Mouse (Mus musculus): Measurements from ENCODE around the gene Eri3. TPM values are rescaled to one million over a fixed set of nuclear protein-coding genes. Genes with fewer than 3 reads are reported as not detected.

The Eri3 gene
- polyA plus RNA-seq, 1 experiment, result 27.5 TPM

DNA sequence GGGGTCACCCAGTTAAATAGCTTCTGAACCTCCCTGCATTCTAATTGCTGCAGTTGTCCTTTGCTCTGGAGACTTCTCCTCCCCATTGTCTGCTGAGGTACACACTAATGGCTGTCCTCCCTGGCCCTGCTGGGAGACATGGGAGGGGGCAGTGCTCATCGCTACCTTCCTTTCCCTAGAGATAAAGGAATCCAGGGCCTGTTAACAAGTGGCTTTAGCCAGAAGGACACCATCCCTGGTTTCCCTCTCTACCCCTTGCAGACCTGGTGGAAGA is 55.7 kb downstream of the Eri3 start:
- Histone ChIP-seq H3K27ac (ENCODE audit: control insufficient read depth, insufficient read depth, low read depth, low read length, poor library complexity) (no peak overlapping the region), H3K4me3 (replicated peaks; ENCODE audit: control insufficient read depth, low read depth, low read length) (no peak overlapping the region), H3K4me1 (ENCODE audit: control insufficient read depth, insufficient read depth, low read length) (no peaks in the 10 kb centered on the region)
- TF ChIP-seq POLR2A (IDR thresholded peaks at IDR 0.05; ENCODE audit: borderline replicate concordance, control insufficient read depth, low read depth, low read length), result no peak
- no peak for TF ChIP-seq CTCF (IDR thresholded peaks at IDR 0.05; ENCODE audit: control insufficient read depth, insufficient read depth, low read length)
- 77% methylated on average over 1 of the region's 1 CpGs for WGBS

DNA sequence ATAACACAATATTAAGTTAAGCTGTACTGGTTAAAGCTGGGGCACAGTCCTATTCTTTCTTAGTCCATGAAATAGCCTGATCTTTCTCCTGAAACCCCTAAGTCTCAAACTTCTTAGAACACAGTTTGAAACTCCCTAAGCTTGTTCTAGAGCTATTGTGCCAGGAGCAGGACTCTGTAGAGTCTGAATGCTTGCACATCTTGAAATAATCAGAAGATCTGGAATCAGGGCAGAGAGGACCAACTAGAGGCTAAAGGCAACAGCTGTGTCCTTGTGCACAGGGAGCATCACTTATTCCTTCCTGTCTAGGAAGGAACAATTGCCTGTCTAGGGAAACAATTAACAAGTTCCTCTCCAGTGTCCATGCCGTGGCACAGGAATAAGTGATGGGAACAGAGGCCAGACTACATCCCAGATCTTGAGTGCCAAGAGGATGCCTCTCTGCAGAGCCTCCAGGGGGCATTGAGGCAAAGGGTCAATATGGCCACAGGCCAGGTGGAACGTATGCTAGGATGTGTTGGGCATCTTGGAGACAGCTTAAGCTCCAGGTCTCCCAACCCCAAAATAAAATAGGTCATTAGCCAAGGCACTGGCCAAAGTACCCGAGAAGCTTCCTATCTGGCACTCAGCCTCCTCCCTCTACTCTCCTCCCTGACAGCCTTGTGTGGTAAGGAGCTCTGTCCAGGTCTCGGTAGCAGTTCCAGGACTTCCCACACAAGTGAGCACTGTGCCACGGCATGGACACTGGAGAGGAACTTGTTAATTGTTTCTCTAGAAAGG is 56.9 kb downstream of the Eri3 start:
- 83% methylated on average over 5 of the region's 5 CpGs for WGBS
- no peaks in the 10 kb centered on the region for H3K4me1 ChIP-seq (ENCODE audit: control insufficient read depth, insufficient read depth, low read length)
- H3K27ac ChIP-seq (ENCODE audit: control insufficient read depth, insufficient read depth, low read depth, low read length, poor library complexity), result no peak overlapping the region
- H3K4me3 ChIP-seq (replicated peaks; ENCODE audit: control insufficient read depth, low read depth, low read length), result no peak overlapping the region
- TF ChIP-seq CTCF (IDR thresholded peaks at IDR 0.05; ENCODE audit: control insufficient read depth, insufficient read depth, low read length) (no peak), POLR2A (IDR thresholded peaks at IDR 0.05; ENCODE audit: borderline replicate concordance, control insufficient read depth, low read depth, low read length) (no peak)

GRCm38 (mm10) chr4:117608265-117608664 is 58.1 kb downstream of the Eri3 start:
- no peak overlapping the region for H3K4me3 ChIP-seq (replicated peaks; ENCODE audit: control insufficient read depth, low read depth, low read length)
- 88% methylated on average over 9 of the region's 9 CpGs for WGBS
- H3K27ac ChIP-seq (ENCODE audit: control insufficient read depth, insufficient read depth, low read depth, low read length, poor library complexity), result no peak overlapping the region
- H3K4me1 ChIP-seq (ENCODE audit: control insufficient read depth, insufficient read depth, low read length), result peaks cover 1% of the 10 kb centered on the region; the same call in 1 of the 2 replicates
- TF ChIP-seq POLR2A (IDR thresholded peaks at IDR 0.05; ENCODE audit: borderline replicate concordance, control insufficient read depth, low read depth, low read length), result no peak
- no peak for TF ChIP-seq CTCF (IDR thresholded peaks at IDR 0.05; ENCODE audit: control insufficient read depth, insufficient read depth, low read length)

DNA sequence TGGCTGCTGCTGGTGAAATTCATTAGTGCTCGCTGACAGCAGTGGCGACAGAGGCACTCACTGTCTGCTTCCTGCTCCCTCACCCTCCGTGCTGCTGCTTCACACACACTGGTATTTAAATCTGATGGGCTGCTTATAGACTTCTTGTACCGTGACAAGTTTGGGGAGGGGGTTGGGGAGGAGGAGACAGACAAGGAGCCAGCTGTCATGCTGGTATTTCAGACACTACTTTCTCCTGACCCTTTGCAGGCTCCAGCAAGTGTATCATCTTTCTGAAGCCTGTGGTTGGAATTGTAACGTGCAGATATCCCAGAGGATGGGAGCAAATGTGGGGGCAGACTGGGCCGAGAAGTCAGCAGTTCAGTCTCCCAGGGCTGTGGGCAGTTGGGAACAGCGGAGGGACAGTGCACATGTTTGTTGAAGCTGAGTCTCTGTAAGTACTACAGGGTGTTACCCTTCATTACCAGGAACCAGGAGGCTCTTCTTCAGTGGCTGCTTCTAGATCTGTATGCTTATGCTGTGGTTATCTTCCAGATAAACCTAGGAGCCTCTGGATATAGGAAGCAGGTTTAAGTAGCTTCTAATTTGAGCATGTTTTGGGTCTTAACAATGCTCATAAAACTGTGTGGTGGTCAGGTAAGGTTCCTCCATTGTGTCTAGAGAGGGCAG is 59.3 kb downstream of the Eri3 start:
- Histone ChIP-seq H3K27ac (ENCODE audit: control insufficient read depth, insufficient read depth, low read depth, low read length, poor library complexity) (no peak overlapping the region), H3K4me1 (ENCODE audit: control insufficient read depth, insufficient read depth, low read length) (peaks cover 1% of the 10 kb centered on the region; the same call in 1 of the 2 replicates), H3K4me3 (replicated peaks; ENCODE audit: control insufficient read depth, low read depth, low read length) (no peak overlapping the region)
- 81% methylated on average over 7 of the region's 7 CpGs for WGBS
- TF ChIP-seq CTCF (IDR thresholded peaks at IDR 0.05; ENCODE audit: control insufficient read depth, insufficient read depth, low read length) (no peak), POLR2A (IDR thresholded peaks at IDR 0.05; ENCODE audit: borderline replicate concordance, control insufficient read depth, low read depth, low read length) (no peak)

DNA sequence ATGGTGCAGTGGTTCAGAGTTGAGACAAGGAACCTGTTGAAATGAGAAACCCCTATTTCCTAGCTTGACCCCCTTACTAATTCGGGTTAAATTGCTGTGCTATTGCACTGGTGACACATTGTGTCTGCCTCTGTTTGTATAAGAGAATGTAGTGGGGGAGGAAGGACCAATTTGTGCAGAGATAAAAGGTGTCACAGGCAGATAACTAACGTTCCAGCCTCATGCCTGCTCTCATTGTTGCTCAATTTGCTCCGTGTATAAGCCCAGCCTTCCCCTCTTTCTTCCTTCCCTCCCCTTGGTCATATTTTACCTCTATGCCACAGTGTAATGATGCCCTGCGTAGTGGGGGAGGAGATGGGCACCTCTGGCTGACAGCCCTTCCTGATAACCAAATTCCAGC is 61.2 kb downstream of the Eri3 start:
- 52% methylated on average over 4 of the region's 4 CpGs for WGBS
- Histone ChIP-seq H3K27ac (ENCODE audit: control insufficient read depth, insufficient read depth, low read depth, low read length, poor library complexity) (no peak overlapping the region), H3K4me1 (ENCODE audit: control insufficient read depth, insufficient read depth, low read length) (peaks cover 1% of the 10 kb centered on the region; the same call in 1 of the 2 replicates), H3K4me3 (replicated peaks; ENCODE audit: control insufficient read depth, low read depth, low read length) (no peak overlapping the region)
- TF ChIP-seq POLR2A (IDR thresholded peaks at IDR 0.05; ENCODE audit: borderline replicate concordance, control insufficient read depth, low read depth, low read length) (no peak), CTCF (IDR thresholded peaks at IDR 0.05; ENCODE audit: control insufficient read depth, insufficient read depth, low read length) (no peak)

DNA sequence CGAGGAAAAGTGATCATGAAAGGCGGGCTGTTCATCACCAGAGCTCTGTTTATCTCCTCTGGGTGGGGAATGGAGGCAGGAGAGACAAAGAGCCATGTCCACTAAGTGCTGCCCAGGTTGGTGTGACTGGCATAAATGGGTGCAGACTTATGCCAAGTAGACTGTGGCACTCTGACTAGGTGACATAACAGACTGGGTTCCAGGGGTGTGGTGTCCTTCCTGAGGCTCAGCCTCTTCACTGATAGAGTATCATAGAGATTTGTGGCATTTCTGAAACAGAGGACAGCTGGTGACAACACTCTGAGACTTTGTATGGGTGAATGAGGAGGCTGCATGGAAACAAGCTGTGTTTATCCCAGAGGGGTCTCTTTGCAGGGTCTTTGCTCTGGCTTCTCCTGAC is 61.6 kb downstream of the Eri3 start:
- TF ChIP-seq CTCF (IDR thresholded peaks at IDR 0.05; ENCODE audit: control insufficient read depth, insufficient read depth, low read length), result no peak
- no peak for TF ChIP-seq POLR2A (IDR thresholded peaks at IDR 0.05; ENCODE audit: borderline replicate concordance, control insufficient read depth, low read depth, low read length)

DNA sequence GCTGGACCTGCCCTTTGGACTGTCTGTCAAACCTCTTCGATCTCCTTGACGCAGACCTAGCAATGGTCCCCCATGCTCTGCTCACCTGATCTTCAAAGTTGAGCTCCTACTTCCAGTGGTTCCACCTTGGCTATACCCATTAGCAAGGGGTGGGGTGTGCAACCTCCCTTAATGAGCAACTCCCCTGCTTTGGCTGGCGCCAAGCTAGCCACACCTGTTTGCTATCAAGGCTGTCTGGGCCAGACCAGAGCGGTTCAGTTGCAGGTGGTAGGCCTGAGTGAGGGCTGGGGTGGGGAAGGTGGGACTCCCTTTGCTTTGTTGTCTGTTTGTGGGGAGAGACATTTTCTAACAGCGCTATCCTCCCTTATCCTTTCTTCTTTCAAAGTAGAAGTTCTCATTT is 62.5 kb downstream of the Eri3 start:
- Histone ChIP-seq H3K27ac (ENCODE audit: control insufficient read depth, insufficient read depth, low read depth, low read length, poor library complexity) (no peak overlapping the region), H3K4me3 (replicated peaks; ENCODE audit: control insufficient read depth, low read depth, low read length) (no peak overlapping the region), H3K4me1 (ENCODE audit: control insufficient read depth, insufficient read depth, low read length) (peaks cover 1% of the 10 kb centered on the region; the same call in 1 of the 2 replicates)
- TF ChIP-seq CTCF (IDR thresholded peaks at IDR 0.05; ENCODE audit: control insufficient read depth, insufficient read depth, low read length), result no peak
- TF ChIP-seq POLR2A (IDR thresholded peaks at IDR 0.05; ENCODE audit: borderline replicate concordance, control insufficient read depth, low read depth, low read length), result no peak
- 80% methylated on average over 5 of the region's 5 CpGs for WGBS

More for the DNA sequence above, 61.6 kb downstream of the Eri3 start:
- Histone ChIP-seq H3K4me3 (replicated peaks; ENCODE audit: control insufficient read depth, low read depth, low read length) (no peak overlapping the region), H3K4me1 (ENCODE audit: control insufficient read depth, insufficient read depth, low read length) (peaks cover 1% of the 10 kb centered on the region; the same call in 1 of the 2 replicates), H3K27ac (ENCODE audit: control insufficient read depth, insufficient read depth, low read depth, low read length, poor library complexity) (no peak overlapping the region)
- 58% methylated on average over 2 of the region's 2 CpGs for WGBS

- Histone ChIP-seq H3K4me3 (replicated peaks; ENCODE audit: control insufficient read depth, low read depth, low read length) (no peak overlapping the region), H3K4me1 (ENCODE audit: control insufficient read depth, insufficient read depth, low read length) (peaks cover 1% of the 10 kb centered on the region; the same call in 1 of the 2 replicates), H3K27ac (ENCODE audit: control insufficient read depth, insufficient read depth, low read depth, low read length, poor library complexity) (no peak overlapping the region; the same call in 1 of the 2 replicates)
- TF ChIP-seq POLR2A (IDR thresholded peaks at IDR 0.05; ENCODE audit: borderline replicate concordance, control insufficient read depth, low read depth, low read length) (no peak), CTCF (IDR thresholded peaks at IDR 0.05; ENCODE audit: control insufficient read depth, insufficient read depth, low read length) (no peak)
- 92% methylated on average over 4 of the region's 4 CpGs for WGBS
Observed at GRCm38 (mm10) chr4:117613153-117613773, 63.1 kb downstream of the Eri3 start.
